Mouse (Mus musculus) left cerebral cortex, postnatal 14 days (tissue): ENCODE measurements at regions not wholly inside any gene's neighbourhood (a gene's known extent, or its start where the extent isn't known, plus 50 kb on each side); places are given as distances from the start of the nearest gene placed in this dataset.

ENCODE experiments used
- DNase-seq, 2 experiments: peaks; one replicate each; pipeline ENCODE4 v3.0.0; 2021 to 2022; ENCODE audit warnings: low spot score in 2 of 2, mixed read lengths in 1 of 2
- intact Hi-C: fragments of 180-260 bp; cut with DNase I; formaldehyde crosslinking; loops from one replicate; pipeline ENCODE4 v1.15.1; 2025

DNA sequence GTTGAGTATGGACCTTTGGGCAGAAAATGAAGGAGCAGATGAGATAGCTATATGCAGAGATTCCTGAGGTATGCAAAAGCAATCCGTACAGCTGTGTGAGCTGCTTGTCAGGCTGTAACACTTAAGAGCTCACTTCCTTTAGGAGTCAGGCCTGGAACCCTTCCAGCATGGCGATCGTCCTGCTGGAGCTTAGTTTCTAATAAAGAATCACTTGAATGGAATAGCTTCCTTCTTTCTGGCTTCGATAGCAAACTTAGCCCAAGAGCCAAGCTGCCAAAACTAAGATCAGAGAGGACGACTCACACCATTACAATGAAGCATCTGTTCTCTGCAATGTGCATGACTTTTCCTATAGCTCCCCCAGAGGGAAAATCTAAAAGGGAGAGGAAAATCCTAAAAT is 253.4 kb upstream of the Amot start:
- intact Hi-C loops: no loop called here
- DNase-seq: peak; percentile 2 to 5

DNA sequence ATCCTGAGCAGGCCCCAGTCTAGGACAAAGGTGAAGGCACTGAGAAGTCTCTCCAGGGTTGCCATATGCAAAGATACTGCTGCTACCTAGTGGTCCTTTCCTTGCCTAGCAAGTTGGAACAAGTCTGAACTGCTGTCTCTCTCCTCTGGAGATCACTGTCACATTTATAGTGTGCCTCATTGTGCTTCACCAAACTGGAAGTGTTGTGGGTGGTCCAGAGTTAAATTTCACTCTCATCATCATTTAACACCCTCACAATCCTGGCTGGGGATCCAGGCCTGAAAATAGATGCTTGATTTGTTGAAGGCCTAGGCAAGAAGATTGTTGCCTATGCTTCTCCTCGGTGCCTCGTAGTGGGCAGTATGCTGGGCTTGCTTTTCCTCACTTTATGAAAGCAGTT is 248.4 kb upstream of the Amot start:
- peak; percentile 2 to 6 for DNase-seq
- intact Hi-C loops: no loop called here
